Mouse (Mus musculus) effector memory CD4-positive, alpha-beta T cell, adult 5 months (primary cell): ENCODE results near the gene Gm21973. TPM values are rescaled to one million over a fixed set of nuclear protein-coding genes. Genes with fewer than 3 reads are reported as not detected.

ENCODE experiments used
- polyA plus RNA-seq: library from polyadenylated mRNA; unstranded; fragments of 100-300 nt; shearing (Covaris generic); gene quantifications from one replicate; pipeline ENCODE4 v1.2.1, GENCODE M21; 2017

Gm21973 gene
- polyA plus RNA-seq = not detected

DNA sequence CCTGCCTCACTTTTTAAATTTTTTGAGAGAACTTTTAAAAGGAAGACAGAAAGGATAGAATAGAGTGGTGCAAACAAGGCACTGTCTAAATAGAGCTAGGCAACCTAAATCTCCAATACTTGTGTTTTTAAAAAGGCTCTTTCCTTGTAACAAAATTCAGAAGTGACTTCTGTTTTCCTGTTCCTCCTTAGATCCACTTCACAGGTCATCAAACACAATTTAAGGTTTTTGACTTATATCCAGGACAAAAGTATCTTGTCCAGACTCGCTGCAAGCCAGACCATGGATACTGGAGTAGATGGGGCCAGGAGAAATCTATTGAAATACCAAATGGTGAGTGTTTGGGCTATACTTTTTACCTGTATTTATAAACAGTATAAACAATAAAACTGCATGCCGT, at the start of gene Gm21973:
Gm21973 (plus strand) TSS at position 301 of the 400 bp plus-strand sequence.

DNA sequence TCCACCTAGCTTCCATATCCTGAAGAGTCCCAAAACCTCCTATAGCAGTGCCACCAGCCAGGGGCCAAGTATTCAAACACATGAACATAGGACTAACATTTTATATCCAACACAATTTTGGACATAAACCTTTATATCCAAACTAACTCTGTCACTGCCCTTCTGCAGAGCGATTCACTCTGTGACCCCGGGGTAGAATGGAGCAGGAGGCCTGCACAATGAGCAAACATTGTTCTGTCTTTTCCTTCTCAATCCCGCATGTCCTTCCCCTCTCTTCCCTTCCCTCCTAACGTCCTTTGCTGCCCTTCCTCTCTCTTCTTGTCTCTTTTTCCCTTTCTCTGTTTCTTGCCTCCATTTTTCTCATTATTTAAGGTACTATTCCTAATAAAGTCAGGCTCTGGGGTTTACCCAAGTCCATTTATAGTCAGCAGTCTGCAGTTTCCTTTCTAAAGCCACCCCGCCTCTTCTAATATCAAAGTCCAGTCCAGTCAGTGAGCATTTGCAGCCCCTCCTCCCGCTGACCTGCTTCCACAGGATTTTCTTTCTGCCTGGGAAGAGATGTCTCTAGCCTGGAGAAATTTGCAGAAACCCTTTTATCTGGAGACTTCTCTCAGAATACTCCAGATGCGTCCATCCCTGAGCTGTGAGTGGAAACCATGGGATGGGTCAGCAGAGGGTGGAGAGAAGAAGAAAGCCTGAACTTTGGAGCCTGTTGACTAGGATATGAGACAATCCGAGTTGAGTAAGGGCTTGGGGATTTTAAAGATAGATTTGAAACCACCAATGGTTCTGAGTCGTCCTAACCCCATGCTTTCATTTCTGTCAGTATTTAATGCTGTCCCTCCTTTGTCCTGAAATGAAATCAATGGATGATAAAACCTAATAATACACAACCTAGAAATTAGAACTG, 33.1 kb downstream of the Gm21973 start, which contains the start of gene Agxt2:
Agxt2 (plus strand) TSS at position 494 of the 910 bp plus-strand sequence.

Other genes starting within 250 kb of the Gm21973 start
- 0.09 TPM for gene Prlr, start 148.1 kb upstream of the Gm21973 start, polyA plus RNA-seq
- gene Agxt2, start 33.2 kb downstream of the Gm21973 start, polyA plus RNA-seq = not detected
- 41.5 TPM for gene Dnajc21, start 145.1 kb downstream of the Gm21973 start, polyA plus RNA-seq
- 97.5 TPM for gene Brix1, start 160.6 kb downstream of the Gm21973 start, polyA plus RNA-seq
- 16.3 TPM for gene Rad1, start 160.6 kb downstream of the Gm21973 start, polyA plus RNA-seq
- gene Ttc23l, start 233.3 kb downstream of the Gm21973 start, polyA plus RNA-seq = not detected